Mouse (Mus musculus): ENCODE data around the gene Fzd4. TPM values are rescaled to one million over a fixed set of nuclear protein-coding genes. Genes with fewer than 3 reads are reported as not detected.

Fzd4 gene
- total and polyA plus RNA-seq, 3 experiments = 0.04 to 0.13 (median 0.04) TPM

DNA sequence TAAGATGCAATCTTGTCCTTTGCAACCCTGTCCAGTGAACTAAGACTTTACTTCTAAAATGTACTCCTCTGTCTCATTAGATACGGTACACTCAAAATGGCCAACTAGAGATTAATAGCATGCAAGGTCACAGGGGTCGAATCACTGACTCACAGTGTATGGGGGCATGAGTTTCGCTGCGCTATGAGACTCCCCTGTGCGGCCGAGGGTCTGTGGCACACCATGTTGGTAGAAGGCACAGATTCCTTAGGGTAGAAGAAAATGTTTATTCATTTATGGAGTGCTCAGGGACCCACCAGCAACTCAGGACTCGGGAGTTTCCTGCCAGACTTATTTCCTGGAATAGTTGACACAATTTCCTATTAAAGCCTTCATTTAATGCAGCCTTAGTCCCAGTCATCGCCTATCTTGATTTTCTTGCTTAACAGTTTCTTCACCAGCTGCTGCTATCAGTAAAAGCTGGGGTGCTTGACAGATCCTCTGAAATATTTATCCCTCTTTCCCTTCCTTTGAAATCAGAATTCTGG, 14.0 kb downstream of the Fzd4 start:
- no peak overlapping the region for H3K27ac ChIP-seq (ENCODE audit: insufficient read depth, low read depth)
- H3K9ac ChIP-seq (ENCODE audit: insufficient read depth, low read depth) = no peak overlapping the region
- in situ Hi-C loops (cut with MboI; ENCODE audit: low pct_ligation_motif_present, low pct_unique_long_range_greater_than_20kb, low sequenced_read_pairs) = loop anchor here (10.0 kb wide), 2 partner anchors 253 to 333 kb away; no protein-coding TSS in a partner anchor
- no peaks in the 10 kb centered on the region for H3K27me3 ChIP-seq (replicated peaks)
- no peaks in the 10 kb centered on the region for H3K9me3 ChIP-seq (replicated peaks; ENCODE audit: low read length)
- H3K79me2 ChIP-seq (replicated peaks; ENCODE audit: control insufficient read depth, extremely low read depth, insufficient read depth, poor library complexity, severe bottlenecking) = no peaks in the 10 kb centered on the region
- H3K4me3 ChIP-seq (replicated peaks in 1 of 3; ENCODE audit: low read depth in 2 of 3, low read length in 2 of 3, poor library complexity in 1 of 3) = no peak overlapping the region
- H3K36me3 ChIP-seq (replicated peaks in 1 of 2; ENCODE audit: control insufficient read depth in 1 of 2, insufficient read depth in 1 of 2, low read length in 1 of 2) = no peaks in the 10 kb centered on the region
- no peak overlapping the region for H3K4me2 ChIP-seq (ENCODE audit: insufficient read depth, low read depth, poor library complexity, severe bottlenecking)
- TF ChIP-seq POLR2A (IDR thresholded peaks at IDR 0.05; ENCODE audit: low read depth, low read length) (no peak), BHLHE40 (IDR thresholded peaks at IDR 0.05; ENCODE audit: low read depth, low read length) (no peak), SIN3A (IDR thresholded peaks at IDR 0.05; ENCODE audit: low read length) (no peak), TBP (conservative IDR thresholded peaks at IDR 0.05; ENCODE audit: low read depth, low read length) (no peak)
- DNase-seq (ENCODE audit: extremely low read depth) = no peak
- peaks cover 13 to 20% of the 10 kb centered on the region in 2 experiments for H3K4me1 ChIP-seq (ENCODE audit: control insufficient read depth in 1 of 2, insufficient read depth in 2 of 2)
- dilution Hi-C loops (cut with MboI; ENCODE audit: extremely low pct_ligation_motif_present, extremely low pct_unique_long_range_greater_than_20kb, low sequenced_read_pairs) = no loop called here

GRCm38 (mm10) chr7:89418917-89419679, 14.9 kb downstream of the Fzd4 start:
- no peak overlapping the region for H3K9ac ChIP-seq (ENCODE audit: insufficient read depth, low read depth)
- in situ Hi-C loops (cut with MboI; ENCODE audit: low pct_ligation_motif_present, low pct_unique_long_range_greater_than_20kb, low sequenced_read_pairs) = loop anchor here (10.0 kb wide), 2 partner anchors 254 to 334 kb away; no protein-coding TSS in a partner anchor
- no peaks in the 10 kb centered on the region for H3K36me3 ChIP-seq (replicated peaks in 1 of 2; ENCODE audit: control insufficient read depth in 1 of 2, insufficient read depth in 1 of 2, low read length in 1 of 2)
- H3K9me3 ChIP-seq (replicated peaks; ENCODE audit: low read length) = no peaks in the 10 kb centered on the region
- H3K27ac ChIP-seq (ENCODE audit: insufficient read depth, low read depth) = no peak overlapping the region
- H3K27me3 ChIP-seq (replicated peaks) = no peaks in the 10 kb centered on the region
- no peaks in the 10 kb centered on the region for H3K79me2 ChIP-seq (replicated peaks; ENCODE audit: control insufficient read depth, extremely low read depth, insufficient read depth, poor library complexity, severe bottlenecking)
- peak; percentile 21 for DNase-seq (ENCODE audit: extremely low read depth)
- dilution Hi-C loops (cut with MboI; ENCODE audit: extremely low pct_ligation_motif_present, extremely low pct_unique_long_range_greater_than_20kb, low sequenced_read_pairs) = no loop called here
- H3K4me2 ChIP-seq (ENCODE audit: insufficient read depth, low read depth, poor library complexity, severe bottlenecking) = no peak overlapping the region
- no peak overlapping the region for H3K4me3 ChIP-seq (replicated peaks in 1 of 3; ENCODE audit: low read depth in 2 of 3, low read length in 2 of 3, poor library complexity in 1 of 3)
- H3K4me1 ChIP-seq (ENCODE audit: control insufficient read depth in 1 of 2, insufficient read depth in 2 of 2) = peaks cover 13 to 20% of the 10 kb centered on the region in 2 experiments
- TF ChIP-seq CTCF (conservative IDR thresholded peaks at IDR 0.05 in 1 of 2, IDR thresholded peaks at IDR 0.05 in 1 of 2; ENCODE audit: low read depth in 2 of 2, low read length in 2 of 2) = peak in 1 of 2 experiments; percentile 78; a peak in 2 of 4 replicates
- TF ChIP-seq SMC3 (IDR thresholded peaks at IDR 0.05; ENCODE audit: low read depth, low read length) = peak; percentile 74
- TF ChIP-seq RAD21 (IDR thresholded peaks at IDR 0.05; ENCODE audit: low read depth, low read length) = peak; percentile 89
- no peak for TF ChIP-seq JUN (IDR thresholded peaks at IDR 0.05; ENCODE audit: insufficient read depth, low read depth, low read length)

DNA sequence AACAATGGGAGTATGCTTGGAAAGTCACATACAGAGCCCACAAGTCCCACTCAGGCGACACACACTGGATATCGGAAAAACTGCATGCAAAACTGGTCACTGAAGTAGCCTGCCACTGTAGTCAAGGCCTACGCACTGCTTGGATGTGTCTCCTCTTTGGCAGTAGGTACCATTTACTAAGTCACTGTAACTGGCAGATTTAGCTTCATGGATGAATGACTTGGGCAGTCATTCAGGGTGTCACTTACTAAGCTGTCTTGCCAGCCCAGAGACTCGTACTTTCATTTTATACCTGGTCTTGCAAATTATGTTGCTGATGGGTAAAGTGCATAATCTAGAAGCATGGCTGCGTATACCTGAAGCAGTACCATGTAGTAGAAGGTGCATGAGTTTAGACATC, 17.1 kb downstream of the Fzd4 start:
- H3K79me2 ChIP-seq (replicated peaks; ENCODE audit: control insufficient read depth, extremely low read depth, insufficient read depth, poor library complexity, severe bottlenecking) = no peaks in the 10 kb centered on the region
- no peaks in the 10 kb centered on the region for H3K27me3 ChIP-seq (replicated peaks)
- H3K4me1 ChIP-seq (ENCODE audit: control insufficient read depth in 1 of 2, insufficient read depth in 2 of 2) = peaks cover 10 to 12% of the 10 kb centered on the region in 2 experiments
- no peak for DNase-seq (ENCODE audit: extremely low read depth)
- no peak overlapping the region for H3K4me2 ChIP-seq (ENCODE audit: insufficient read depth, low read depth, poor library complexity, severe bottlenecking)
- H3K9me3 ChIP-seq (replicated peaks; ENCODE audit: low read length) = no peaks in the 10 kb centered on the region
- dilution Hi-C loops (cut with MboI; ENCODE audit: extremely low pct_ligation_motif_present, extremely low pct_unique_long_range_greater_than_20kb, low sequenced_read_pairs) (no loop called here), in situ Hi-C loops (cut with MboI; ENCODE audit: low pct_ligation_motif_present, low pct_unique_long_range_greater_than_20kb, low sequenced_read_pairs) (loop anchor here (10.0 kb wide), 1 partner anchor 56 kb away; no protein-coding TSS in a partner anchor)
- H3K27ac ChIP-seq (ENCODE audit: insufficient read depth, low read depth) = no peak overlapping the region
- no peak overlapping the region for H3K4me3 ChIP-seq (replicated peaks in 1 of 3; ENCODE audit: low read depth in 2 of 3, low read length in 2 of 3, poor library complexity in 1 of 3)
- H3K9ac ChIP-seq (ENCODE audit: insufficient read depth, low read depth) = no peak overlapping the region
- no peak for TF ChIP-seq PAX5 (IDR thresholded peaks at IDR 0.05; ENCODE audit: low read length)
- TF ChIP-seq IRF4 (IDR thresholded peaks at IDR 0.05; ENCODE audit: low read depth, low read length) = no peak
- no peak for TF ChIP-seq ZNF384 (IDR thresholded peaks at IDR 0.05; ENCODE audit: low read depth, low read length)
- no peak for TF ChIP-seq ETS1 (conservative IDR thresholded peaks at IDR 0.05; ENCODE audit: low read depth, low read length)
- TF ChIP-seq JUND (conservative IDR thresholded peaks at IDR 0.05; ENCODE audit: low read depth, low read length) = no peak
- TF ChIP-seq KAT2A (IDR thresholded peaks at IDR 0.05; ENCODE audit: insufficient replicate concordance, low read length) = no peak
- no peaks in the 10 kb centered on the region for H3K36me3 ChIP-seq (replicated peaks in 1 of 2; ENCODE audit: control insufficient read depth in 1 of 2, insufficient read depth in 1 of 2, low read length in 1 of 2)

Data from CH12.LX (cell line).